Mouse (Mus musculus) T-helper 17 cell (primary cell): ENCODE data around the gene Slc51b.

ENCODE experiments used
- in situ Hi-C, 2 experiments: fragments of 300-600 bp; cut with MboI, MseI; formaldehyde crosslinking; loops; 1 replicate in 1 of 2; 2 replicates in 1 of 2; pipeline ENCODE4 v1.15.1; 2025; ENCODE audit warnings: high pct_unique_total_duplicates in 2 of 2

Slc51b gene

GRCm38 (mm10) chr9:65372449-65372848 is 50.3 kb downstream of the Slc51b start:
- in situ Hi-C loops = no loop called here

- in situ Hi-C loops = no loop called here
These were observed 51.0 kb downstream of the Slc51b start for GRCm38 (mm10) chr9:65371756-65372155.

- in situ Hi-C loops = no loop called here
These were observed 57.0 kb downstream of the Slc51b start for GRCm38 (mm10) chr9:65365721-65366120.

GRCm38 (mm10) chr9:65363684-65364083 is 59.1 kb downstream of the Slc51b start:
- in situ Hi-C loops = no loop called here
